Mouse (Mus musculus) adrenal gland, adult 2 months (tissue): ENCODE measurements around the gene Cdc45. TPM values are rescaled to one million over a fixed set of nuclear protein-coding genes. Genes with fewer than 3 reads are reported as not detected.

Experiments
- DNase-seq: peaks from one replicate; pipeline ENCODE4 v3.0.0; 2021
- polyA plus RNA-seq: library from polyadenylated mRNA; depleted of rRNA; stranded (reverse); fragments of >200 nt; gene quantifications from 2 replicates; pipeline ENCODE4 v1.2.3, GENCODE M21; 2012
- total RNA-seq, 2 experiments: library from RNA; stranded (reverse); gene quantifications; 2 replicates each; pipeline ENCODE4 v1.2.3; 2021

The Cdc45 gene
- total and polyA plus RNA-seq, 3 experiments, result 4.8 to 8.7 (median 5.8) TPM

GRCm38 (mm10) chr16:18788627-18789406, 23.0 kb downstream of the Cdc45 start:
- no peak for DNase-seq

DNA sequence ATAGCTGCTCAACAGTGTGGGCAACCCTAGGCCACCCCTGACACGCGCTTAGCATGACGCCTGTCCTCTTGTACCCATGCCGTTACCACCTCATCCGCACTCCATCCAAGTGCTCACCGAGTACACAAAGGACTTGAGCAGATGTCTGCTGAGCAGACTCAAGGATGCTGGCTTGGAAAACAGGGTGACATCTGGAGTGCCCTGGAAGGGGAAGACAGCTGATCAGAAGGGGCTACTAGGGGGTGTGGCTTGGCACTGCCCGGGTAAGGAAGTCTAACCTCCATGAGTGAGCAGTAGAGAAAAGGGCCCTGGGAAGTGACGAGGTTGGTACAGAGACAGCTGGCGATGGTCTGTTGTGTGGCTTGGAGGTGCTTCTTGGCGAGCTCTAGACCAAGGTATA, 25.1 kb downstream of the Cdc45 start:
- DNase-seq, result no peak

DNA sequence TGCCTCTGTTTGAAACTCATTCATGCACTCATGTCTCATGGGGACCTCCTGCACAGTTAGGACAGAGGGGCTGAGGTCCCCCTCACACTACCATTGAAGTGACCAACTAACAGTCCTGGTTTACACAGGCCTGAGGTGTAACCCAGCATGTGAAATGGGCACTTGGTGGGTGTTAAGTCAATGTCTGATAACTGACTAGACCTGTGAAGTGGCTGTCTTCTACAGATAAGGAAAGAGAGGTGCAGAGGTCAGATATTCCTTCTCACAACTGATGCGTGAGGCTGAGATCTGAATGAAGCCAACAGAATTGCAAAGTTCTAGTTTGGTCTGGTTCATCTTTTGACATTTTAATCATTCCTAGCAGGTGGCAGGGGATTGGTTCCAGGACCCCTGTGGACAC, 26.3 kb downstream of the Cdc45 start:
- no peak for DNase-seq

DNA sequence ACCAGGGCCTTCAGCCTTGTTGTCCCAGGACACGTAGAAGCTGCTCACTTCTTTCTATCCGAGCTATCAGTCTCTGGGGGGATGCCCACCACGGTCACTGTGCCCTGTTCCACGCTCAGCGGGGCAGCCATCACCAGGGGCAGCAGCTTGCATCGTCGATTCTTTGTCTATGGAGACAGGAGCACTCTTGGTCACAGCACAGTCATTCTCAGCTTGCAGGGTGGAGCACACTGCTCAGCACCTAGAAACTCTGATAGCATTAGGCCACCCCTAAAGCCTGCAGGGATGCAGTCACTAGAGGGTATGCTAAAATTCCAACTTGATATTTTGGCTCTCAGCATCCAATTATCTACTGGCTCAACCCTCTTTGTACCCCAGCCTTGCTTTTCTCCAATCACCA, 26.8 kb downstream of the Cdc45 start:
- DNase-seq, result no peak

DNA sequence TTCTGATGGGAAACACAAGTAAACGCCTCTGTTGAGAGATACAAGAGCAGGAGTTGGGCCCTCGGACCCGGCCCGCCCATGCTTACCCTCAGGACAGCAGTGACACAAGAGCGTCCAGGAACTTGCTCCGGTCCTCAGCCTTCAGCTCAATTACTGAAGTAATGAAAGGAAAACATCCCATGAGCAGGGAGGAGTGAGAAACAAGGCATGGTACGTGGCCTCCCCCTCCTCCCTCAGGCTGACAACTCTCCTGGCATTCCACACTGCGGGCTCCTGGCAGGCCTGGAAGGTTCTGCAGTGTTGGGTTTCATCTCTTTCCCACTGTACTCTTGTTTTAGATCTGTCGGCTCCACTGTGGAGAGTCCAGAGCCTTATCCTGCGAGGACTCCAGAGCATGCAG, 30.0 kb downstream of the Cdc45 start:
- DNase-seq, result no peak

GRCm38 (mm10) chr16:18778461-18778860, 33.3 kb downstream of the Cdc45 start:
- DNase-seq, result no peak

GRCm38 (mm10) chr16:18777101-18778080, 34.4 kb downstream of the Cdc45 start:
- peak; percentile 36 for DNase-seq

DNA sequence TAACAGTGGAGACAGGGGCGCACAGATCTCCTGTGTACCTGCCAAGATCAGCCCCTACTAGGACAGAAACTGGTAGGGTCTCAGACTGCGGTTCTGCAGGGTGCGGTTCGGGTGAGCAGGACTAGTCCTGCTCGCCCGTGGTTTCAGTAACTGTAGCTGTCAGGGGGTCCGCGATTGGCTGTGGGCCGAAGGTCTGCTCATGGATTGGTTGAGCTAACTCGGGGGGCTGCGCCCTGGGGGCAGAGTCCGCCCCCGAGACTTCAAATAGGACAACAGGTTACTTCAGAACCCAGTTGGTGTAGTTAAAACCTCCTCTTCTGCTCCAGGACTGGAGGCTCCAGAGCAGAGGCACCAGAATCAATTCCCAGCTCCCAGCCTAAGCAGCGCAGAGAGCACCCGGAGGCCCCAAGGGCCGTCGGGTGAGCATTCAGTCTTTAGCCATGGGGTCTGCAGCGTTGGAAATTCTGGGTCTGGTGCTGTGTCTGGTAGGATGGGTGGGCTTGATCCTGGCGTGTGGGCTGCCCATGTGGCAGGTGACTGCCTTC, 35.2 kb downstream of the Cdc45 start, which contains the start of gene Cldn5:
Cldn5 (plus strand) TSS at position 292 of the 545 bp plus-strand sequence.
- peak; percentile 51 for DNase-seq

- DNase-seq, result peak; percentile 46
Measured at GRCm38 (mm10) chr16:18775621-18776555, 35.9 kb downstream of the Cdc45 start.

DNA sequence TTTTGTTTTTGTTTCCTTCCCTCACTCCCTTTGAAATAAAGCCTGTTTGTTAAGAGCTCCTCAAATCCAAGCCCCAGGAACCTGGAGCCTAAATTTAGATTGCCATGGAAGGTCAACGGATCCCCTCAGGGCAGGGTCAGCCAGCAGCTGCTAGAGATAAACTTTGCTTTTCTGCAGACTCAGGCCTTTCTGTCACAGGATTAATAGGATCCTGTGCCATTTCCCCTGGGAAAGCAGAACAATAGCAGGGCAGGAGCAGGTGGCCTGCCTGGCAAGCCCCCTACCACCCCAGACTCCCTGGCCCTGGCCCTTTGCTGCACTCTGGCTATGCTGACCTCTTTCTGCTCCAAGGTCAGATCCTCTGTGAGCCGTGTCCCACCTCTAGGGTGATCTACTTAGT, 37.9 kb downstream of the Cdc45 start:
- peak; percentile 41 for DNase-seq

DNA sequence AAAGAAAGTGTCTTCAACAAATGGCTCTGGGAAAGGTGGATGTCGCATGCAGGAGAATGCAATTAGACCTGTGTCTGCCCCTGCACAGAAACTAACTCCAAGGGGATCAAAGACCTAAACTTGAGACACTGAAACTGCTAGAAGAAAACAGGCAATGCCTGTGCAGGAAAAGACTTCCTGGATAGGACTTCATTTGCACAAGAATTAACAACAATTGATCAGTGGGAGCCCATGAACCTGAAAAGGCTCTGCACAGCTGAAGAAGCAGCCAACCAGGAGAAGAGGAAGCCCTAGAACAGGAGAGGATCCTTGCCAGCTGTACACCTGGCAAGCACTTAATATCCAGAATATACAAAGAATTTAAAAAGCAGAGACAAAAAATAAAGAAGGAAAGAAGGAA, 42.3 kb downstream of the Cdc45 start:
- DNase-seq, result no peak

DNA sequence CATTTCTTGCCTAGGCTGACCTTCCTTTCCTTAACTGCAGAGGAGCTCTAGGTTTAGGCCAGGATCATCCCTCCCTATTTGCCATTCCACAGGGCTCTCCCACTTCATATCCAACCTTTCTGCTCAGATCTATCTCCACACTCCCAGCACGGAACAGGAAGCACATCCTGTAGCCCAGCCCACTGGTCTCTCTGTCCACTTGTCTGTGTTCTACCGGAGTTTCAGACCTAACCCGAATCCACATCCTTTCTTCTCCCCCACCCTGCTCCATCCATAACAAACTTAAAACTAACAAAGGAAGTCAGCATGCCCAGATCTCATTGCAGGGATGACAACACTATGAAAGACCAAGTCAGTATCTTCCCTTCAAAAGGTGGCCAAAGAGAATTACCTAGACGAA, 45.4 kb downstream of the Cdc45 start:
- DNase-seq, result no peak

- DNase-seq, result no peak
Measured at GRCm38 (mm10) chr16:18762960-18763359, 48.8 kb downstream of the Cdc45 start.

GRCm38 (mm10) chr16:18761734-18762133, 50.1 kb downstream of the Cdc45 start:
- no peak for DNase-seq

DNA sequence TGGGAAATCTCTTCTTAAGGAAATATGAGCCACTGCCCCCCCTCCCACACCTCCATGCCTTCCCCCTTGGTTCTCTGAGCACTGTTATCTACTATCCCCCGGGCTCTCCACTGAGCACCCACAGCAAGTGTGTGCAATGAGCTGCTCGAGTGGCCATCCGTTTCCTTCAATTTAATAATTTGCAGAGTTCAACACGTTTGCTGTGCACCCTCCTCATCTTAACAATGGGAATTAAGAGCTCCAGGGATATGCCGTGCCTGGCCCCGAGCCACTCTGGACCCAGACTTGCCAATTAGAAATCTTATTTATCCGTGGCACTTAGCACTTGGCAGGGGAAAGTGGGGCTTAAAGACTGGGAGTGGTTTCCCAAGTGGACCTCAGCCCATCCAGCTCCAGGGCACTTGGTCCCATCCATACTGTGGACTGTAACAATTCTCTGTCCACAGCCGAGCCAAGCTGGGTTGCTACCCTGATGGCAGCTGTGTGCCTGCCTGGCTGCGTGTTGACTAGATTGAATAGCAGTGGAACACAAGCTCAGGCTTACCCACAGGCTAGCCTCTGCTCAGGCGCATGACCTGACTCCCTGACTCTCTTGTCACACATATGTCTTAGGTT, 59.8 kb downstream of the Cdc45 start:
- DNase-seq, result no peak

- DNase-seq, result no peak
Measured at GRCm38 (mm10) chr16:18751101-18751500, 60.7 kb downstream of the Cdc45 start.

DNA sequence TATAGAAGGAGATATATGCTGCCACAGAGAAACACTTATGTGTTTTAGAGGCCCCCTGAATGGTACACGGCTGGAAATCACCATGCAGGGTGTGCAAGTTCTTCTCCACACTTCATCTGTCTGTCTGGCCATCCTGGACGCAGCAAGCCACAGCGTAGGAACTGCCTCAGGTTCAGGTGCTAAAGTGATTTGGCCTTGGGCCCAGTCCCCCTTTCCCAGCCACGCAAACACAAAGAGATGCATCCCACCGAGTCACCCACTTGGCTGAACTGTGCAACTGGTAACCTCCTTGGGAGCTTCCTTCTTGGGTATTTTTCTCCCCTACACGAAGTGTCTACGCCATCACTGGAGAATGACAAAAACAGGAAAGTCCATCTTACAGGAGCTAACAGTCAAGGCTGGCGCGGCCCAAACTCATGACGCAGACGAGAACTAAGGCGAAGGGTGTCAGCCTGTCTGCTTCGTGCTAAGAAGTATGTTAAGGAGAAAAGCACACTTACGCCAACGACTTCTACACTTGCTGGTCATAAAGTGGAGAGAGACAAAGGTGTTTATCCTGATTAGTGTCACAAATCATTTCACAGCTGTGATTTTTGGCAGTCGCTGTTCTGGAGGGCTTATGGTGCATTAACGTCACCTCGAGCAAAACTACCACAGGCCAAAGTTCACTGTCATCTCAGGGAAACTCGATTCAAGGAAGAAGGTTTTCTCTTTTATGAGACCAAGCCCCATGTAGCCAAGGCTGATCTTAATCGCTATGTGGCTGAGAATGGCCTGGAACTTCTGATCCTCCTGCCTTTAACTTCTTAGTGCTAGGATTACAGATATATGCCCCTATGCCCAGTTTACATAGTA, 65.3 kb downstream of the Cdc45 start:
- no peak for DNase-seq

- no peak for DNase-seq
Measured at GRCm38 (mm10) chr16:18738303-18738702, 73.5 kb downstream of the Cdc45 start.

DNA sequence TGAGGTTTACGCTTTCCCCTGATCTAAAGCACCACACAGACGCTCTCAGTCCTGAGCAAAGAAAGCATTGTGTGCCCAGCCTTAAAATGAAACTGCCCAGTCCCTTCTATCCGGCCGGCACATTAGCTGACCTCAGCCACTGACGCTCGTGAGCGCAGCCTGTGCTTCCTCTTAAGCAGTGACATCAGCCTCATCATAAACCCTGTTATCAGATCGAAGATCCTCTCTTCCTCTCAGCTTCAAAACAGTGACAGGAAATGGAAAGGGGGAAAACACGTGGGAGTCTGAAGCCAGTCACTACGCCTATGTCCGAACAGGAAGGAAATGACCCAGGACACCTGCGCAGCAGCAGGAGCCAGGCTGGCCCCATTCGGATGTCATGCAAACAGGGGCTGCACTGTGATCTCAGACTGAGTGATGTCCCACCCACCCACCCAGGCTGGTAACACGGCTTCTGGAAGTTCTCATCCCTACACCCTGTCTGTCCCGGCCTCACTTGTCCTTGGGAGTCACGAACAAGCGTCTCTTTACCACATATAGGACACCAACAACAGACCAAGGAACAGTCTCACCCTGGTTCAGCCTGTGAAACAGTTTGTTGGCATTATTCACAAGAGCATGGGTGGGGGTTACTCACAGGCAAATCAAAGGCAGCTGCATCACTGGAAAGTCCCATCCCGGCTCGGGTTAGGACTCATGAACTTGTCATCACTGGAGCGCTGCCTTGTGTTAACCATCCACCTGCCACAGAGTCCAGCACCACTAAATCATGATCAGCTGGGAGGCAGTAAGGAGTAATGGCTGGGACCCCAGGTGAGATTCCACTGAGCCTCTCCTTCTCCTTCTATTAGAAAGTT, 78.5 kb downstream of the Cdc45 start:
- DNase-seq, result peak; percentile 37
